Mouse (Mus musculus) brown adipose tissue, adult 24 weeks (tissue): ENCODE data around the gene Carmil1. TPM values are rescaled to one million over a fixed set of nuclear protein-coding genes. Genes with fewer than 3 reads are reported as not detected.

Experiments used
- H3K27ac ChIP-seq: fragments of 200-500 bp; replicated peaks from 2 replicates; pipeline ENCODE4 v1.5.1; 2012; ENCODE audit warnings: low read depth, mild to moderate bottlenecking, low read length
- H3K4me1 ChIP-seq: fragments of 200-500 bp; 2 replicates; pipeline ENCODE4 v1.6.1; 2012; ENCODE audit warnings: low read length, mixed read lengths; ENCODE audit not compliant: control insufficient read depth, insufficient read depth, insufficient read length
- H3K4me3 ChIP-seq: fragments of 200-500 bp; 2 replicates; pipeline ENCODE4 v1.5.1; 2012; ENCODE audit warnings: low read depth, mild to moderate bottlenecking, low read length, moderate library complexity; ENCODE audit not compliant: insufficient read depth
- polyA plus RNA-seq: library from polyadenylated mRNA; stranded (reverse); fragments of >200 nt; gene quantifications from 2 replicates; pipeline ENCODE4 v1.2.4, GENCODE M21; 2012; ENCODE audit not compliant: missing spikeins, insufficient read depth, insufficient read length

The Carmil1 gene
- 4.8 and 5.6 TPM in 2 replicates for polyA plus RNA-seq

DNA sequence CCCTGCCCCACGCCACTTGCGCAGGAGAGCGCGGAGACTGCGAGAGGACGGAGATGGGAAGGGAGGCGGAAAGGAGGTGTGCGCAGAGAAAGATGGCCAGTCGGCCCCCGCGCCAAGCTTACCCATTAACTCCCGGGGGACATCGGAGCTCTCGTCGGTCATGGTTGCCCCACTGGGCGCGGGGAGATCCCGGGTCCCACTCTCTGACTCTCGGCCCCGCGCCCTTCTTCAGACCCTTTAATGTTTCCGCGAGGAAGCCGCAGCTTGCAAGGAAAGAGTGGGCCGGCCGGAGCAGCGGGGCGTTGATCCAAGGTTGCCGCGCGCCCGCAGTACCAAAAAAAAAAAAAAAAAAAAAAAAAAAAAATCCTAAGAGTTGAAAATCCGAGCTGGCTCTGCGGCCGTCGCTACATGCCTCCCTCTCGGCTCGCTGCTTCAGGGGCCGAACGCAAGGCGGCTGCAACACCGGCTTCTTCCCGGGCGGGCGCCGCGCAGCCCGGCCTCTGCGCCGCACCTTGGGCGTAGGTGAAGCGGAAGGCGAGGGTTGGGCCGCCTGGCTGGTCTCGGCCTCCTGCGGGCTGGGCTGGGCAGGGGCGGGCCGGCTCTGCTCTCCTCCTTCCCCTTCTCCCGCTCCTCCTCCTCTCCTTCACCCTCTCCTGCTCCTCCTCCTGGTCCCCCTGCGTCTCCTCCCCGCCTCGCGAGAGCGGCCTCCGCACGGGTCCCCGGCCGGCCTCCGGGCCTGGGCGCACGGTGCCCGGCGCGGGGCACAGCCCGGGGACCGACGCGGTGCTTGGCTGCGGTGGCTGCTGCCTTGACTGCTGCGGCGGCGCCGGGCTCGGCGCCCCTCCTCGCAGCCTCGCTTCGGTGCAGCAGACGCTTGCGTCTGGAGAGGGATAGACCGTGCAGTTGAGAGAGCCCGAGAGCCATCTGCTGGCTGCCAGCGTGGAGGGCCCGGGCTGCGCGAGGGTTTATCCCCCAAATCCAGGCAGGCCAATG is at the start of gene Carmil1:
TSS of gene Carmil1 (minus strand) at position 357 of the 993 bp plus-strand sequence.
- 0 out of 2 replicates have a peak, but pooled peaks cover 3% of the 10 kb centered on the region for H3K4me1 ChIP-seq
- no peak within 1 kb of the TSS for H3K27ac ChIP-seq
- H3K4me3 ChIP-seq, result peak within 1 kb of the TSS; percentile 92

- H3K27ac ChIP-seq, result no peak overlapping the region
- H3K4me3 ChIP-seq, result no peak overlapping the region
- peaks cover 10% of the 10 kb centered on the region; the same call in 1 of the 2 replicates for H3K4me1 ChIP-seq
These were observed 49.5 kb upstream of the Carmil1 start for GRCm38 (mm10) chr13:24330128-24330527.

- Histone ChIP-seq H3K27ac (no peak overlapping the region), H3K4me1 (peaks cover 10% of the 10 kb centered on the region; the same call in 1 of the 2 replicates), H3K4me3 (no peak overlapping the region)
These were observed 47.6 kb upstream of the Carmil1 start for GRCm38 (mm10) chr13:24328036-24328817.

DNA sequence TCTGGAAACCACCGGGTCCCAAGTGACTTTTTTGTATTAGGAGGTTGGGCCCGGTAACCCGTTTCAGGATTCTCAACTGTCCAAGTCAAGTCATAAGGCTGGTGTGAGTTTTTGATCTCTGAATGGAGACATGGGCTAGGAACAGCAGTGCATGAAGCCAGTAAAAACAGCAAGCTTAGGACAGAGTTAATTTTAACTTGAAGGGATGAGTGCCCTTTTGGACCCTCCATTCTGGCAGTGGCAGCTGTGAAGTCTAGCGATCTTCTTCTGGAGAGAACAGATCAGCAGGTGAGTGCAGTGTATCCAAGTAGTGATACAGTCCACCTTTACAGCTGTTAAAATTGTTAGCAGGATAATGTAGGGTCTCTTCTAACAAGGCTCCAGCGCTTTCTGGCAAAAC is 46.6 kb upstream of the Carmil1 start, which contains the start of gene Cmah:
TSS of gene Cmah (plus strand) at position 204 of the 400 bp plus-strand sequence.
- peaks cover 10% of the 10 kb centered on the region; the same call in 1 of the 2 replicates for H3K4me1 ChIP-seq
- H3K4me3 ChIP-seq, result no peak within 1 kb of the TSS
- no peak within 1 kb of the TSS for H3K27ac ChIP-seq

GRCm38 (mm10) chr13:24321313-24321712 is 40.7 kb upstream of the Carmil1 start:
- H3K27ac ChIP-seq, result no peak overlapping the region
- H3K4me1 ChIP-seq, result no peaks in the 10 kb centered on the region
- H3K4me3 ChIP-seq, result no peak overlapping the region

DNA sequence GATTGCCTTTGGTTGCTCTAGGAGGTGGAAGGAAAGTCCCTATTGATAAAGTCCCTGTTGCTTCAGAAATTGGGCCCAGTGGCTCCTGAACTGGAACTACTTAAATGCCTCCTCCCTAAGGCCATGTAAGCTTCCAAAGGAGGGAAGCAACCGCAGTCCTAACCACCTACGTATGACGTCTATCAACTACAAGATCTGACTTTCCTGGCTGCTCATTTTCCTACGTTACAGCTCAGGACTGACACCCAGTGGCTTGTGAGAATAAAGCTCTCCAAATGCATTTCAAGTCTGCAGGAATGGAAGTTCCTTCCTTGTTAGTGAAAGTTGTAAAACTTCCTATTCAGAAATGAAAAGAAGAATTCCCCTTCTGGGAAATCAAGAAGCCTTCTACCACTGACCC is 38.0 kb upstream of the Carmil1 start:
- Histone ChIP-seq H3K27ac (no peak overlapping the region), H3K4me3 (no peak overlapping the region), H3K4me1 (no peaks in the 10 kb centered on the region)

DNA sequence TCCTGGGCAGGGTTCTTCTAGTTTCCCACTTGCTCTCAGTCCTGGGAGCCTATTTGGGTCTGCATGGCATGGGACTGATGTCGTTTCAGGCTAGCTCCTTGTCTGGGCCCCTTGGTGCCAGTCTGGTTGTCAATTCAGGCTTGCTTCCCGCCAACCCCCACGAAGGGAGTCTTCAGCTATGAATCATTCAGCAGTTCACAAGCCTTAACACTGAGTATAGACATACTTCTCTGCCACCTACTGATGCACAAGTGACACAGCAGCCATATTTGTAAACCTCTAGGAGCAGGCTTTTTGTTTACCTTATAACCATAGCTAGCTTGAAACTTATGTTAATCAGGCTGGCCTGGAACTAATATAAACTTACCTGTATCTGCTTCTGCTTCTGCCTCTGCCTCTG is 36.0 kb upstream of the Carmil1 start:
- Histone ChIP-seq H3K4me1 (no peaks in the 10 kb centered on the region), H3K4me3 (no peak overlapping the region), H3K27ac (no peak overlapping the region)

GRCm38 (mm10) chr13:24311011-24311940 is 30.7 kb upstream of the Carmil1 start:
- Histone ChIP-seq H3K4me1 (no peaks in the 10 kb centered on the region), H3K27ac (no peak overlapping the region), H3K4me3 (no peak overlapping the region)

- H3K4me3 ChIP-seq, result no peak overlapping the region
- H3K4me1 ChIP-seq, result no peaks in the 10 kb centered on the region
- H3K27ac ChIP-seq, result no peak overlapping the region
These were observed 25.7 kb upstream of the Carmil1 start for GRCm38 (mm10) chr13:24306248-24306647.

GRCm38 (mm10) chr13:24305486-24305885 is 24.9 kb upstream of the Carmil1 start:
- Histone ChIP-seq H3K4me3 (no peak overlapping the region), H3K27ac (no peak overlapping the region), H3K4me1 (no peaks in the 10 kb centered on the region)

DNA sequence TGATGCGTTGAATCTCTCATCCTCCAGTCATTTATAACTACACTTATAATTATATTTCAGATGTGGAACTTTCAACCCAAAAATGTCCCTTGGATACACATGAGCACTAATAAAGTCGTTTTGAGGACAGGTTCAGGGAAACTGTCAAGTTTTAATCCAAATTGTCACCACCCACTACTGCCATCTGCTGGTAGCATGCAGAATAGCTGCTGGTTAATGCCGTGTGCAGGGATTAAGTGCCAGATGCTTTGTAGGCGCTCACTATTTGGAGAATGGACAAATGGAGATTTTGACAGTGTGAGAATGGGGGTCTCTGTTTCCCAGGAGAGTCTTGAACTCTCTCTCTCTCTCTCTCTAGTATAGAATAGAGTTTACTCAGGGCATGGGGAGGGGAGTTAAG is 16.7 kb upstream of the Carmil1 start:
- no peak overlapping the region for H3K4me3 ChIP-seq
- no peaks in the 10 kb centered on the region for H3K4me1 ChIP-seq
- H3K27ac ChIP-seq, result no peak overlapping the region

GRCm38 (mm10) chr13:24287381-24287780 is 6.8 kb upstream of the Carmil1 start:
- H3K27ac ChIP-seq, result no peak overlapping the region
- no peak overlapping the region for H3K4me3 ChIP-seq
- H3K4me1 ChIP-seq, result no peaks in the 10 kb centered on the region

- Histone ChIP-seq H3K27ac (no peak overlapping the region), H3K4me1 (0 out of 2 replicates have a peak, but pooled peaks cover 3% of the 10 kb centered on the region), H3K4me3 (peak overlapping the region; percentile 92)
These were observed 695 bp downstream of the Carmil1 start for GRCm38 (mm10) chr13:24279762-24280438.

DNA sequence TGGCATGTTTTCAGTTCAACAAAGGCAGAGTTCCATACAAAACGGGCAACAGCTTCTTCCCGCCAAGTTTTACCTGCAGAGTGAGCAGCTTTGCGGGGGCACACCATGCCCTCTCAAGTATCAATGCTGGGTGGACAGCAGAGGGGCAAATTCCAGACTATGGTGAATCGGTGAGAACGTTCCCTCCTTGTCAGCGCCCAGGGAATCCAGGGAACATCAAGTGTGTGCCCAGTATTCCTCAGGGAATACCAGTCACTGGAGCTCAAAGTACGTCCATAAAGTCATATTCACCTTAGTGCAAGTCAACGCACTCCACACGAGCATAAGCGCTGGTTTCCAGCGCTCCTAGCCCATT is 1.2 kb downstream of the Carmil1 start:
- Histone ChIP-seq H3K27ac (no peak overlapping the region), H3K4me1 (0 out of 2 replicates have a peak, but pooled peaks cover 3% of the 10 kb centered on the region), H3K4me3 (no peak overlapping the region; the same call in 1 of the 2 replicates)
